Mouse (Mus musculus): ENCODE data around the gene Dusp12.

Gene Dusp12

DNA sequence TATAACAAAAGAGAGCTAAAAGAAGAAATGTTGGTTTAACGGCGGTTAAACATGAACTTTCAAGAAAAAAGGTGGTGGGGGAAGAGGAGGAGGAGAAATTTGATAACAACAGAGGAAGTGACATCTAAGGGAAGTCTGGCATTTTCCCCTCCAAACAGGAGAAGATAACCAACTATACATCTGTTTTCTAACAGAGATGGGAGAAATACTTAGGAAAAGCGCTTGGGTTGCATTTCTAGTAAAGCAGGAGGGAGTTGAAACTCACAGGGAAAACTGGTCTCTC lies 23.0 kb downstream of the Dusp12 start:
- DNase-seq (ENCODE audit: low spot score in 2 of 2), result no peak

DNA sequence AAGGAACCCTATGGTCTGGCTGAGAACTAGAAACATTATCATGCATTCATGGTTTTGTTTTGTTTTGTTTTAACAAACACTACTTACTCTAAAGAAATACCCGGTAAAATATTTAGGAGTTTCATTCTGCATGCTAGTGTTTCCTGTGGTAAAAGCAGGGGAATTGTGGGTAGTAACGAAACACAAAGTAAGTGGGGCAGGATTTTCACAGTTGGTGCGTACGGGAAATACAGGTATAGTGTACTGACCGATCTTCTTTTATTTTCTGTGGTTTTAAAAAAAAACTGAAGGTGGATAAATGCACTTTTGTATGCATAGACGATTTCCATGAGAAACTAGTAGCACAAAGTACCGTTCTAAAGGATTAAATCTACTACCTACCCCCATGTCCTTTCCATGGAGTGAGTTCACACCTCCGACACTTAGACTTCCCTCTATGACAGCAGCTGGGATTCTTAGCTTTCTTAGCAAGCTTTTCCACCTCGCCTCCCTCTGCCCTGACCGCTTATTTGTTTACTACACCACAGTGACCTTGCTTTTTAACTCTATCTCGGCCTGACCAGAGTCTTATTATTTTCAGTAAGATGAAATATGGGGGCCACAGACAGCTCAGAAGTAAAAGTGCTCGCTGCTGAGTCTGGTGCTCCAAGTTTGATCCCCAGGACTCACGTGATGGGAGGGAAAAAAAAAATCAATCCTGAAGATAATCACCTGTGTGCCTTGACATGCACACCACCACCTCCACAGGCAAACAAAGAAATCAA lies 23.5 kb downstream of the Dusp12 start:
- no peak for DNase-seq (ENCODE audit: low spot score in 2 of 2)

DNA sequence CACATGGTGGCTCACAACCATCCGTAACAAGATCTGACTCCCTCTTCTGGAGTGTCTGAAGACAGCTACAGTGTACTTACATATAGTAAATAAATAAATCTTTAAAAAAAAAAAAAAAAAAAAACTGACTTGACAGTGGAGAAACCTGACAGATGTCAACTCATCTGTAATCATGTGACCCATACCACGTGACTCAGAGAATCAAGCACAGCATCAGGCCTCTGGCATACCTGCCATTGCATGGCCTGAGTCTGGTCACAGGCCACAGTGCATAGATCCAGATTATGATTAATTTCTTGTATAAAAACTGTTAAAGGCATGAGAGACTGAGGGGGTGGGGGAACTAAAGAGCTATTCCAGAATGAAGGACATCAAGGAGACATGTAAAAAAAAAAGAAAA lies 26.5 kb downstream of the Dusp12 start:
- DNase-seq (ENCODE audit: low spot score in 2 of 2), result no peak

DNA sequence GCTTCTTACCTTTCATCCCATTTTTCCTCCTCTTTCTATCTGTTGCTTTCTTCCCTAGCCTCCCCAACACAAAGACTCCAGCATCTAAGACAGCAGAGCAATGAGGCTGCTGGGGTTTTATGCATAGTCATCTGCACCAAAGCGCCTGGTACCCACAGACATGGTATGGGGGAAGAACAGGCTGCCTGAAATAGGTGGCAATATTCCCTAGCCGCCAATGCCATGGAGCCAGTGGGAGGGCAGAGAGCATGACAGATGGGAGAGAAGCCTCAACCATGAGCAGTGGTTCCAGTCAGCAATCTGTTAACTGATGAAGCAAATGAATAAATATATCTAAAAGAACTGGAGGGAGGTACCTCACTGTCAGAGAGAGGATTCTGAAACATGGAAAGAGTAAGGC lies 28.0 kb downstream of the Dusp12 start:
- no peak for DNase-seq (ENCODE audit: low spot score in 2 of 2)

DNA sequence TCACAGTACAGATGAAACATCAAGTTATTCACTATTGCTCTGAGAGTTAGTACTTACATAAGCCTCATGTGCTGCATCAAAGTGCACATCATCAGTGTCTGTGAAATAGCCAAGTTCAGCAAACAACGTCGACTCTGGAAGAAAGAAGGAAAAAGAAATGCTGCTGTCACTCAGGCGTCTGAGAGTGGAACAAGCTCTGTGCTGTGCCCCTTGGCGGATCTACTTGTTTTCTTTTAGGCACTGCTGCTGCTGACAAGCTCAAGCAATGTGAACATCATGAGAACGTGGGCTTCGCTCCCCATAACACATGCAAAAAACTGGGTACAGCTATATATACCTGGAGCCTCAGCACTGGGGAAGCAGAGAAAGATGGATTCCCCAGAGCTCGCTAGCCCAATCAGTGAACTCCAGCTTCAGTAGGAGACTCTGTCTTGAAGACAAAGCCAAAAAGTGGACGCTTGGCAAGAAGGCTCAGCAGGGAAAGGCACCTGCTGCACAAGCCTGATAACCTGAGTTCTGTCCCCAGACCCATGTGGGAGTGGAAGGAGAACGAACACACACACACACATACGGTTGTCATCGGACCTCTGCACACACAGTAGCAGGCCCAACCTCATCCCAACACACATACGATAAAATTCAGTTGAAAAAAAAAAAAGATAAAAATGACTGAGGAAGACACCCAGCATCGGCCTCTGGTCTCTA lies 30.1 kb downstream of the Dusp12 start:
- peak in 1 of 2 experiments; percentile 44 for DNase-seq (ENCODE audit: low spot score in 2 of 2)

DNA sequence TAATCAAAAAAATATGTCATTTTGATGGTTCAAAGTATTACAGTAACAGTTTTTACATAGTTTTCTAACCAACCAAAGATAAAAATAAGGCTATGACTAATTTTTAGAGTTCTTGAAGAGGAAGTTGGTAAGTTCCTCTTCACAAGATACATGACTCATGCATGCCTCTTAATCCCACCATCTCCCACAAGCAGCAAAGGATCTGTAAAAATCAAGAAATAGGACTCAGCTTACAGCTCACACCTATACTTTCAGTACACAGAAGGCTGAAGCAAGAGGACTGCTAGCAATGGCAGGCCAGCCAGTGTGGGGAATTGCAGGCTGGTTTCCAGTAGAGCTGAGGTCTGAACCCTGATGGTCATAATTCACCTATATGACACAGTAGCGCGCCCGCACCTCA lies 31.7 kb downstream of the Dusp12 start:
- no peak for DNase-seq (ENCODE audit: low spot score in 2 of 2)

GRCm38 (mm10) chr1:170850637-170851624 lies 34.4 kb downstream of the Dusp12 start:
- DNase-seq (ENCODE audit: low spot score in 2 of 2), result no peak

DNA sequence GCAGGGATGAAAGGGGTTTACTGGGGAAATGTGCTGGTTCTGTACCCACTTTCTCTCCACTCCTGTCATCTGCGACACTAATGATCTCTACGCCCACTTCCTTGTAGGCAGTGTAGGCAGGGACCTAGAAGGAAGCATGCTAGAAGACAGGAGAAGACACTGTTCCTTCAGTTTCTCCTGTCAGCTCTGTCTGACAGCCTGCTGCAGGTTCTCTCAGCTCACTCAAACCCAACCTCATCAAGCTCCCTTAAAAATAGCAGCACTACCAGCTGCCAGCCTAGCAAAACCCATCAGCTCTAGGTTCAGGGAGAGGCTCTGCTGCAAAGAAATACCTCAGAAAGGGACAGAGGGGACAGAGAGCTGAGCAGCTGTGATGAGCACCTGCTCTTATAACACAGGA lies 35.3 kb downstream of the Dusp12 start:
- DNase-seq (ENCODE audit: low spot score in 2 of 2), result peak in 1 of 2 experiments; percentile 43

DNA sequence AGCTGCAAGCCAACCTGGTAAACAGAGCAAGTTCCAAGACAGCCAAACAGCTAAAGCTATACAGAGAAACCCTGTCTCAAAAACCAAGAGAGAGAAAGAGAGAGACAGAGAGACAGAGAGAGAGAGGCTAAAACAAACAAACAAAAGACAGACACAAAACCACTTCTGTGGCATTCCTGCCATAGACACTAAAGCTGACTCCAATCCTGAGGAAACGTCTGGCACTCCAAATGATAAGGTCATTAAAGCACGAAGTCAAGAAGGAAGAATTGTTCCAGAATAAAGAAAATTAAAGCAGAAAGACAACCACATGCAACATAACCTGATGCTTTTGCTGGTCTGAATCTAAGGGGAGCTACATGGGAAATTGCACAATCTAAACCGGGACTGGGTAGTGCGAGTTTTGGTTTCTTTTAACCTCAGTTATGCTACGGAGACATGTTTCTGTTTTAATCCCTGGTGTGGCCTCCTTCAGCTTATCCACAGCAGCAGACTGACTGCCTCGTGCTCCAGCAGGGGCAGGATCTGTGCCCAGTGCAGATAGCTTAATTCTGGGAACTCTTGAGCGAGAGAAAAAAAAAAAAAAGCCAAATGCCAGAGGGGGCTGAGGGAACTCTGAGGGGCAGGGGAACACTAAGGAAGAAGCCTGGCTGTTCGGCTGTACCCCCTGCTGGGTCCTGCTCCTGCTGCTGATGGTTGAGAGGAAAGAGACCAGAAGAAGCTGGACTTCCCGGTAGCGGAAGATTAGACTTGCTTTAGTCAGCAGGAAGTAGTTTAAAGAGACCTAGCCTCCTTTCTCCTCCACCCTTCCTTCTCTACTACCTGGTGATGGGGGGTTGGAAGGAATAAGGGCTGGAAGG lies 39.7 kb downstream of the Dusp12 start:
- no peak for DNase-seq (ENCODE audit: low spot score in 2 of 2)

GRCm38 (mm10) chr1:170844380-170844779 lies 41.0 kb downstream of the Dusp12 start:
- no peak for DNase-seq (ENCODE audit: low spot score in 2 of 2)

GRCm38 (mm10) chr1:170839685-170840084 lies 45.7 kb downstream of the Dusp12 start:
- DNase-seq (ENCODE audit: low spot score in 2 of 2), result no peak

DNA sequence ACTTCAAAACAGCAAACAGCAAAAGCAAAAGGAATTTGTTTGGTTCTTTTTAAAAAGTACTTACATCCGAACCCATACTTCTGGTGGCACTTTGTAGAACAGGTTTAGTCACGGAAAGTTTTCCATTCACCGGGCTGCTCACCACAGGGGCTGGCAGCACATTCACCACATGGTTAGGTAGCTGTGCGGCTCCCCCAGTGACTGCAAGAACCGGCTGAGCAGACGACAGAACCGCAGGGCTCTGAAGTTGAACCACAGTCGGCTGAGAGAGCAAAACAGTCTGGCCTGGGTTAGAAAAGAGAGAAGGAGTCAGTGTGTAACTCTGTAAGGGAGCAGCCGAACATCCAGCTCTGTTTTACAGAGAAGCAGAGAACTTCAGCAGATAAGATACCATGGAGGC lies 50.6 kb downstream of the Dusp12 start:
- no peak for DNase-seq (ENCODE audit: low spot score in 2 of 2)

DNA sequence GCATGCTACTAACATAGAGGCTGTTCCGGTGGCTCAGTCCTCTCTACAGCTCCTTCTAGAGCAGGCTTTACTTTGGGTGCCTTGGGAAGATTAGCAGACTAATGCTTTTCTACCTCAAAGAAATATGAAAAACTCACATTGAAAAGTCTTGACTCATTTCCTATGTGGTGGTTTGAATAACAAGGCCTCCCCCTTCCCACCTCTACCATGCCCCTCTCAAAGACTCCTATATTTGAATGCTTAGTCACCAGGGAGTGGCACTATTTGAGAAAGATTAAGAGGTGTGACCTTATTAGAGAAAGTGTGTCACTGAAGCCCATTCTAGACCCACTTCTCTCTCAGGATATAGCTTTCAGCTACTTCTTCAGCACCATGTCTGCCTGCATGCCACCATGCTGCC lies 55.6 kb downstream of the Dusp12 start:
- no peak for DNase-seq (ENCODE audit: low spot score in 2 of 2)

GRCm38 (mm10) chr1:170829344-170829743 lies 56.0 kb downstream of the Dusp12 start:
- no peak for DNase-seq (ENCODE audit: low spot score in 2 of 2)
